Mouse (Mus musculus) cerebellum, adult 18-20 months (tissue): ENCODE data around the gene Slc12a4.
A peak's percentile ranks its signal among the peaks of the same experiment; 100 is the strongest.

ENCODE experiments used
- DNase-seq, 2 experiments: peaks; one replicate each; pipeline ENCODE4 v3.0.0; 2021

Gene Slc12a4

DNA sequence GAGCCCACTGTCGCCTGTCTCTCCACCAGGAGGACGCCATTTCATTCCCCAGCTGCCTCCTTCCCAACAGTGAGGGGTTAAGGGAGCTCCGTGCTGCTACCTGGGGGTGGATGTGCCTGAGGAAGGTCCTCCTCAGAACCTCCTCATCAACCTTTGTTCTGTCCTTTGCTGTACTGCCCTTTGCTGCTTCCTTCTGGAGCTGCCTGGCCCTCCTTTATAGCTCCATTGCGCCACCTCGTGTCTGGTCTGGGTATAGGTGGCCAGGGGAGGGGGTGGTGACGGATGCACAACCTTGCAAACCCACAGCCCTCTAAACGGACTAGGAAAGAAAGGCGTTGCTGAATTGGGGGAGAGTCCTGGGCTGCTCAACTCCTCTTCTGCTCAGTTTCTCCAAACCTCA is 35.3 kb downstream of the Slc12a4 start:
- DNase-seq: peak; percentile 87 to 89

DNA sequence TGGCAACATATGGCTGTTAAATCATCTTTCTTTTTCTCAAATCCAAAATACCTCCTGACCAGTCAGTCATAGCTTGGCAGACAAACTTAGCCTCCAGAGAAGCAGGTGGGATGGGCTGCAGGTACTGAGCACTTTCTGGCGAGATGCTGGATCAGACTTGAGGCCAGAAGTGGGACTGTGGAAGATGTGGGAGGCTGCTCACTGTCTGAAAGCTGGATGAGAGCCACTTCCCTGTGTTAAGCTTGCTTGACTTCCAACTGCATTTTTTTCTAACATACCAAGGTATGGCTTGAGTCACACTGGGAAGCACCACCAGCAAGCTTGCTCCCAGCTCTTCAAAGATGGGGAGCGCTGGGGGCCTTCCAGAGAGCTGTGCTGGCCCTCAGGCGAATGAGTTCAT is 40.8 kb downstream of the Slc12a4 start:
- DNase-seq: no peak

DNA sequence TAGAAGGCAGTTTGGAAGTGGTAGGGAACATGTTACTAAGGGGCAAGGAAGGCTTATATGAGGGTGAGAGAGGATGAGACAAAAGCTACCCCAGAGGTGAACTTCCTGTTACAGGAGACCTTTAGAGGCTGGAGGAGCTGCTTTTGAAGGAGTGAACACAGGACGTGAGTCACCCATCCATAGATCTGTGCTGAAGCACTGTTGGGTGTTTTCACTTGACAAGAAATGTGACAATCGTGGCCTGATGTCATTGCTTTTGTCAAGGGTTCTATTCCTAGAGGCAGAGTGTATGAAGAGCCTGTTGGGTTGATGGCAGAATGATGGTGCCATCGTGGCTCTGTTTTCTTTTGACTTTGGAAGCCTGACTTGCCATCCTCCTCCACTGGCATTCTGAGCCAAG is 46.5 kb downstream of the Slc12a4 start:
- DNase-seq: no peak

DNA sequence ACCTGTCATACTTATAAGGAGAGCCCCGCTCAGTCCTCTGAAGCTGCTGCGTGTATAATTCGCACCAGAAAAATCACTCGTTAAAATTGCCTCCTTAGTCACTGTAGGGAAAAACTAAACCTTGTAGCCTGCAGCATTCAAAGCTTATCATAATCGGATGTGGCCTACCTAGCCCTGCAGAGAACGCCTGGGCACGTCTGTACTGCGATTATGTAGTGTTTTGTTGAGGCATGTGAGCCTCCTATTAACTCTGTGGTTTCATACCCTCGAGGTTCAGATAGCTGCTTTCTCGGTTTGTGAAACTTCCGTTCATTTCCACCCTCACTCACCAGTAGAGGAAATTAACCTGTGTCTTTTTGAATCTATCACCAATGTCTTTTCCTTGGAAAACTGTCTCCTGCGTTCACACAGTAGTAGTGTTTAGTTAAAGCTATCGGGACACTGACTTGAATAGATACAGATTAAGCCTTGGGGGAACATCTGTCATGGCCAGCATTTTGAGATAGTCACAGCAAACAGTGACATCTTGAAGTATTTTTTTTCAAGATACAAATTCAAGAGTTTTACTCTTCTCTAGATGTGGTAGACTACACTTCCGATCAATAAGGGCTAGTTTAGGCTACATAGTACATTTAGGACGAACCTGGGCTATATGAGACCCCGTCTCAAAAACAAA is 64.8 kb downstream of the Slc12a4 start:
- DNase-seq: no peak

DNA sequence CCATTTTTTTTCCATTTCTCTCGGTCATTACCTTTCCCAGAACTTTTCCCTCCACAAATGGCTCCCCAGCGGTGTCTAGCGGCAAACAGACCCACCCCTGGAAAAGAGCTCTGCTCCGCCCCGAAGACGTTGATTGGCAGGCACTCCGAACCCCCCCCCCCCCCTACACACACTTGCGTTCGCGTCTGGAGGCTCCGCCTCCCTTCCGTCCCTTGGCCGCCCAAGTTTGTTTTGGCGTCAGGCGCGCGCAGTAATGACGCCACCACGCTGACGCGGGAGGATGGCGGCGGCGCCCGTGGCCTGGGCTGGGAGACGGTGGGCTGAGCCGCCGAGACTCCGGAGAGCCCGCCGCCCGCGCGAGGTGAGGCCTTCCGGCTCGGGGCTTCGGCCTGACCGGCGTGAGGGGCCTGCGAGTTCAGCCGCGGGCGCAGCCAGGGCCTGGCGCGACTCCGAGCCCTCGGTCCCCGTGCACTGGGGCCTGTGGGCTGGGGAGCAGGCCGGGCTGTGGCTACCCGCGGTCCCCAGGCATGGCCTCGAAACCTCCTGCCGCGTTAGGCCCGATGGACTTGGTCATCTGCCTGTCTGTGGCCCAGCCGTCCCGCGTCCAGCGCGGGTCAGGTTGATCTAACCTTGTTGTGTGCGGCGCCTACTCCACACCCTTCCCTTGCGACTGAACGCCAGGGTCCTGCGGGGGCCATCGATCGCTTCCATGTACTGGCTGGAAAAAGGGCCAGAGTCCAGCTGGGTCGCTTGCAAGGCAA is 65.5 kb downstream of the Slc12a4 start, which contains the start of gene Pskh1:
Gene Pskh1, plus strand, starts transcription at position 262 of the 761 bp plus-strand sequence.
- DNase-seq: peak; percentile 89 to 95

DNA sequence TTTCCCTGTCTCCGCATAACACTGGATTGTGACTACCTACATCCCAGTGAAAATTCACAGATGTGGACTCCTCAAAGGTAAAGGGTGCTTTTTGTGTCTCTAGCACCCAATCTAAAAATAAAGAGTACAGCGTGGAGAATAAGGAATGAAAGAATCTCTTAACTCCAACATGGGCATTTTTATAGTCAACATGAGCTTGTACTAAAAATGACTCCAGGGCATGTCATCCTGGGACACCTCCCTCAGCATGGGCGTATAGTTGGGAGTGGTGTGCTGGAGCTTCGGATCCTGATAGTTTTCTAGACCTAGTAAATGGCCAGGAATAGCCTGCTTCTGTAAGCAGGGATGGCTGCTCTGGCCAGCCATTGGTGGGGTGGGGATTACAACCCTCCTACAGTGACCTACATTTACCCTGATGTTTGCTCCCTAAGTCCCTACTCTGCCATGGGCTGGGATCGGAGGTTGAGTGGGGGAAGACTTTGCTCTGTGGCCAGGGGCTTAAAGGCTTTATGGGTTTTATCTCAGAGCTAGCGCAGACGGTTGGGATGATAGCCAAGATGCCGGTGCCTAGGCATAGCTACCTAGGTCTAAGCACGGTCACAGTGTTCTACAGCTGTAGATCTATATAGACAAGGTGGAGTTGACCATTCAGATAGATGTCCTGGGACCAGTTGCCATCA is 68.0 kb downstream of the Slc12a4 start:
- no peak for DNase-seq
